Mouse (Mus musculus): Measurements from ENCODE around the gene D230025D16Rik. TPM values are rescaled to one million over a fixed set of nuclear protein-coding genes. Genes with fewer than 3 reads are reported as not detected.
"Not testable (repeated sequence)": the region's sequence is repeated elsewhere in the genome, so short reads cannot be mapped to it uniquely, and the experiment has no call there.

D230025D16Rik gene
- polyA plus RNA-seq, 1 experiment from 2014 or later: 17.7 TPM

DNA sequence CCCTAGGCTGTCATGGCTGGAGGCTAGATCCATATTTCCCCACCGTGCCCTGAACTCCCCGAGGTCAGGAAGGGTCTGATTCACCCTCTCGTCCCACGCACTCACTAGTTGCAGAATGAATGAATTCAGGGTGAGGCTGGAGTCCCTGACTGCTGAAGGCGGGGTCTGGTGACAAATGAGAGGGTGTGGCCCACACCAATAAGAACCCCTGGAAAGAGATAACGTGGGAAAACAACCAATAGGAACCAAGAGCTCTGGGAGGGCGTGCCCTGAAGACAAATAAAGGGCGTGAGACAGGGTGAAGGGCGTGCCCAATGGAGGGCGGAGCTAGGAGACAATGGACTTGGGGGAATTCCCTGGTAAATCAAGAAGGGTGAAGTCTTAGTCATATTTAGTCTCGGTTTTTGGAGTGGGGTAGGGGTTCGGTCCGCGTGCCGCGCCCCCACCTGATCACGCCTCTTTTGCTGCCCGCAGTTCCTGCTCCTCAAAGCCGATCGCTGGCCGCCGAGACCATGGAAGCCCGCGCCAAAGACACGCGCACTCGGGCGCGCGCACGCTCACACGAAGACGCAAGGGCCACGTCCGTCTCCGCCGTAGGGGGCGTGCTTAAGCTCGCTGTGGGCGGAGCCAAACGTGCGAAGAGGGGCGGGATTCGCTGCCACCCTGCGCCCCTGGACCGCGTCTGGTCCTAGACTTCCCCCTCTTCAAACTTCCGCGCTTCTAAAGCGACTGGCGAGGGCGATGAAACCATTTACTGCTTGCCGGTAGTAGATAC lies 64.2 kb downstream of the D230025D16Rik start:
- Histone ChIP-seq H3K4me1 (replicated peaks) (peaks cover 23% of the 10 kb centered on the region), H3K36me3 (no peaks in the 10 kb centered on the region), H3K27me3 (peaks cover 10% of the 10 kb centered on the region), H3K4me2 (peak overlapping the region; percentile 91), H3K9me3 (replicated peaks) (no peaks in the 10 kb centered on the region), H3K9ac (peak overlapping the region; percentile 57), H3K4me3 (peak overlapping the region; percentile 62), H3K27ac (peak overlapping the region; percentile 64)
- under 1% methylated on average over 53 of the region's 53 CpGs for WGBS
- peak; percentile 88 for ATAC-seq (replicated peaks; ENCODE audit: insufficient number of reproducible peaks, insufficient read depth, low FRiP score, low read depth)

GRCm38 (mm10) chr8:105289805-105290460 lies 65.0 kb downstream of the D230025D16Rik start, which contains the start of gene 4931428F04Rik:
Gene 4931428F04Rik (minus strand): TSS chr8:105289864.
- ATAC-seq (replicated peaks; ENCODE audit: insufficient number of reproducible peaks, insufficient read depth, low FRiP score, low read depth): peak; percentile 11; the same call in 1 of the 2 replicates
- Histone ChIP-seq H3K27ac (peak within 1 kb of the TSS; percentile 64), H3K4me3 (peak within 1 kb of the TSS; percentile 62), H3K4me2 (peak within 1 kb of the TSS; percentile 91), H3K9ac (peak within 1 kb of the TSS; percentile 57), H3K4me1 (replicated peaks) (peaks cover 23% of the 10 kb centered on the region), H3K36me3 (no peaks in the 10 kb centered on the region), H3K9me3 (replicated peaks) (no peaks in the 10 kb centered on the region), H3K27me3 (peaks cover 10% of the 10 kb centered on the region)
- WGBS: 1% methylated on average over 43 of the region's 43 CpGs

GRCm38 (mm10) chr8:105290554-105291314 lies 65.8 kb downstream of the D230025D16Rik start:
- WGBS: 9% methylated on average over 31 of the region's 31 CpGs
- Histone ChIP-seq H3K27ac (no peak overlapping the region), H3K36me3 (no peaks in the 10 kb centered on the region), H3K4me3 (no peak overlapping the region; the same call in 1 of the 2 replicates), H3K27me3 (peaks cover 10% of the 10 kb centered on the region), H3K4me1 (replicated peaks) (peaks cover 23% of the 10 kb centered on the region), H3K9ac (no peak overlapping the region), H3K9me3 (replicated peaks) (no peaks in the 10 kb centered on the region), H3K4me2 (peak overlapping the region; percentile 91)
- ATAC-seq (replicated peaks; ENCODE audit: insufficient number of reproducible peaks, insufficient read depth, low FRiP score, low read depth): no peak

GRCm38 (mm10) chr8:105291364-105291763 lies 66.4 kb downstream of the D230025D16Rik start:
- ATAC-seq (replicated peaks; ENCODE audit: insufficient number of reproducible peaks, insufficient read depth, low FRiP score, low read depth); H3K27ac ChIP-seq; H3K27me3 ChIP-seq; H3K4me2 ChIP-seq; H3K9ac ChIP-seq; H3K9me3 ChIP-seq (replicated peaks); H3K4me3 ChIP-seq; H3K36me3 ChIP-seq: not testable (repeated sequence)
- H3K4me1 ChIP-seq (replicated peaks): peaks cover 23% of the 10 kb centered on the region
- WGBS: 72% methylated on average over 8 of the region's 8 CpGs

DNA sequence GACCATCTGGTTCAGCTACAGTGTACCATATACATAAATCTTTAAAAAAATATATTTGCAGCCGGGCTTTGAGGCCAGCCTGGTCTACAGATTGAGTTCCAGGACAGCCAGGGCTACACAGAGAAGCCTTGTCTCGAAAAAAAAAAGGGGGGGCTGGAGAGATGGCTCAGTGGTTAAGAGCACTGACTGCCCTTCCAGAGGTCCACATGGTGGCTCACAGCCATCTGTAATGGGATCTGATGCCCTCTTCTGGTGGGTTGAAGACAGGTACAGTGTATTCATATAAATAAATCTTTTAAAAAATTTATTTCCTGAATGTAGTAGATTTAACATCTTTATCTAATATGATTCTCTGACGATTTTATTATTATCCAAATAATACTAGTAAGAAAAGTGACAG lies 66.9 kb downstream of the D230025D16Rik start:
- peaks cover 27% of the 10 kb centered on the region for H3K4me1 ChIP-seq (replicated peaks)
- not testable (repeated sequence) for H3K9ac ChIP-seq; H3K27ac ChIP-seq; H3K4me2 ChIP-seq; H3K9me3 ChIP-seq (replicated peaks); H3K4me3 ChIP-seq; H3K36me3 ChIP-seq; H3K27me3 ChIP-seq; ATAC-seq (replicated peaks; ENCODE audit: insufficient number of reproducible peaks, insufficient read depth, low FRiP score, low read depth)
- 62% methylated on average over 3 of the region's 3 CpGs for WGBS

GRCm38 (mm10) chr8:105292471-105292870 lies 67.5 kb downstream of the D230025D16Rik start:
- Histone ChIP-seq H3K9me3 (replicated peaks) (no peaks in the 10 kb centered on the region), H3K36me3 (no peaks in the 10 kb centered on the region), H3K4me3 (no peak overlapping the region), H3K4me1 (replicated peaks) (peaks cover 33% of the 10 kb centered on the region), H3K27me3 (peaks cover 10% of the 10 kb centered on the region), H3K9ac (no peak overlapping the region), H3K4me2 (no peak overlapping the region), H3K27ac (no peak overlapping the region)
- 78% methylated on average over 7 of the region's 7 CpGs for WGBS
- no peak for ATAC-seq (replicated peaks; ENCODE audit: insufficient number of reproducible peaks, insufficient read depth, low FRiP score, low read depth)

- ATAC-seq (replicated peaks; ENCODE audit: insufficient number of reproducible peaks, insufficient read depth, low FRiP score, low read depth): no peak
- Histone ChIP-seq H3K9me3 (replicated peaks) (no peaks in the 10 kb centered on the region), H3K9ac (no peak overlapping the region), H3K27me3 (peaks cover 10% of the 10 kb centered on the region), H3K4me2 (no peak overlapping the region), H3K36me3 (no peaks in the 10 kb centered on the region), H3K27ac (no peak overlapping the region), H3K4me3 (no peak overlapping the region), H3K4me1 (replicated peaks) (peaks cover 38% of the 10 kb centered on the region)
- 60% methylated on average over 19 of the region's 19 CpGs for WGBS
These were observed 68.5 kb downstream of the D230025D16Rik start for GRCm38 (mm10) chr8:105293405-105293804.

GRCm38 (mm10) chr8:105294776-105295175 lies 69.8 kb downstream of the D230025D16Rik start:
- ATAC-seq (replicated peaks; ENCODE audit: insufficient number of reproducible peaks, insufficient read depth, low FRiP score, low read depth): no peak
- peak overlapping the region; percentile 49 for H3K4me2 ChIP-seq
- H3K27me3 ChIP-seq: peaks cover 10% of the 10 kb centered on the region
- no peak overlapping the region for H3K27ac ChIP-seq
- no peaks in the 10 kb centered on the region for H3K9me3 ChIP-seq (replicated peaks)
- H3K9ac ChIP-seq: no peak overlapping the region
- peak overlapping the region; percentile 36 for H3K4me3 ChIP-seq
- H3K4me1 ChIP-seq (replicated peaks): peaks cover 34% of the 10 kb centered on the region
- 57% methylated on average over 9 of the region's 9 CpGs for WGBS
- peaks cover 1% of the 10 kb centered on the region for H3K36me3 ChIP-seq

- H3K9ac ChIP-seq: 0 out of 2 replicates have a peak overlapping the region, but pooled peaks have one; percentile 7
- H3K4me3 ChIP-seq: peak overlapping the region; percentile 36
- WGBS: 57% methylated on average over 11 of the region's 11 CpGs
- peaks cover 29% of the 10 kb centered on the region for H3K4me1 ChIP-seq (replicated peaks)
- no peak for ATAC-seq (replicated peaks; ENCODE audit: insufficient number of reproducible peaks, insufficient read depth, low FRiP score, low read depth)
- peak overlapping the region; percentile 83; the same call in 1 of the 2 replicates for H3K27ac ChIP-seq
- H3K27me3 ChIP-seq: peaks cover 6% of the 10 kb centered on the region
- no peaks in the 10 kb centered on the region for H3K9me3 ChIP-seq (replicated peaks)
- H3K36me3 ChIP-seq: peaks cover 6% of the 10 kb centered on the region
- peak overlapping the region; percentile 49 for H3K4me2 ChIP-seq
These were observed 70.3 kb downstream of the D230025D16Rik start for GRCm38 (mm10) chr8:105295256-105295655.

DNA sequence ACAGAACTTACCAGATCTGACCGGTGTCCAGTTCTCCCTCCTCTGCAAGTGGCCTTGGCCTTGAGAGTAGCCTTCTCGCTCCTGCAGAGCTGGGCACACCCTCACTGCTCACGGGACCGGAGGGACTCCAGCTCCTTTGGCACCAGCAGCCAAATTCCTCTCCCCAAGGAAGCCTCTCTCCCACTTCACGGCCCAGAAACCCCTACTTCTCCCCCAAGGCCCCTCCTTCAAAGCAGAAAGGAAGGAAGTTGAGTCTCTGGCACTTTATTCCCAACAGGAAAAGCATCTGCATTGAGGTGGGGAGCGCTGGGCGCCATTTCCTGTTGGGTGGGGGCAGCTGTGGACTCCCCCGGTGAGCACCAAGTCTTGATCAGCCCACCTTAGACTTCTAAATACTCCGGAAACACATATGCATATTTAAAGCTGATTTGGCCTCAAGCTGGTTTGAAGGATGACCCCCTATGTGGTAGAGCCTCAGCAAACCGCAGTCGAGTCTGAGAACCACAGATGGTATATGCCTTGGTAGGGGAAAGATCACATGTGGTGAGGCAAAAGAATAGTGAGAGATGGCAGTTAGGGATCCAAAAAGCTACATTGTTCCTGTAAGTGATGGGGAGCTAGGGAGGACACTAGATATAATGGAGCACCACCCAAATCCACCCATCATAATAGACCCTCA lies 71.1 kb downstream of the D230025D16Rik start, which contains the start of gene Exoc3l:
Gene Exoc3l (minus strand): TSS at position 207 of the 679 bp plus-strand sequence.
- Histone ChIP-seq H3K9me3 (replicated peaks) (no peaks in the 10 kb centered on the region), H3K4me1 (replicated peaks) (peaks cover 23% of the 10 kb centered on the region), H3K27me3 (no peaks in the 10 kb centered on the region), H3K4me3 (peak within 1 kb of the TSS; percentile 99), H3K9ac (peak within 1 kb of the TSS; percentile 97), H3K4me2 (peak within 1 kb of the TSS; percentile 86), H3K27ac (peak within 1 kb of the TSS; percentile 83), H3K36me3 (peaks cover 14% of the 10 kb centered on the region)
- no peak for ATAC-seq (replicated peaks; ENCODE audit: insufficient number of reproducible peaks, insufficient read depth, low FRiP score, low read depth)
- WGBS: 41% methylated on average over 11 of the region's 11 CpGs
